ENCODE assay signal across 8 mouse cellular contexts in genomic region chr8:122229819-122230711, GRCm38 (mm10). TPM values are rescaled to one million over a fixed set of nuclear protein-coding genes. Genes with fewer than 3 reads are reported as not detected.
A peak's percentile ranks its signal among the peaks of the same experiment; 100 is the strongest.
DNase-seq lines count a peak whose midpoint lies in the region; ATAC-seq and TF ChIP-seq lines count a peak whose summit lies in the region.

No protein-coding gene starts in this region.

- H3K27me3 ChIP-seq in ES-Bruce4 (ENCODE audit: control insufficient read depth, insufficient read depth, low read length, poor library complexity, severe bottlenecking) (peaks cover 5% of the 10 kb centered on the region), myocyte (ENCODE audit: control insufficient read depth, insufficient read depth, insufficient read length) (no peaks in the 10 kb centered on the region)
- peaks cover 27% of the 10 kb centered on the region for H3K27me3 ChIP-seq in heart, embryonic 14.5 days (ENCODE audit: control insufficient read depth, insufficient read depth, low read length)
- H3K27me3 ChIP-seq in limb, embryonic 12.5 days = peaks cover 67% of the 10 kb centered on the region

- peak; percentile 48 to 75 for DNase-seq in cerebellum, adult 18-20 months
- DNase-seq in embryo, embryonic 9.5 days (ENCODE audit: extremely low spot score) = peak; percentile 38
- DNase-seq in thymus, postnatal 10 days (ENCODE audit: low spot score in 2 of 2) = no peak

- H3K4me2 ChIP-seq in heart, embryonic 14.5 days (ENCODE audit: low read length) = peak overlapping the region; percentile 89
- H3K4me2 ChIP-seq in limb, embryonic 12.5 days = peak overlapping the region; percentile 95
- peak overlapping the region; percentile 89 for H3K4me2 ChIP-seq in myocyte (ENCODE audit: low read depth)

- no peaks in the 10 kb centered on the region for H3K9me3 ChIP-seq in ES-Bruce4 (replicated peaks; ENCODE audit: control insufficient read depth, insufficient read depth, low read length, poor library complexity, severe bottlenecking)
- H3K9me3 ChIP-seq in heart, embryonic 14.5 days (ENCODE audit: control insufficient read depth, low read length) = no peaks in the 10 kb centered on the region
- H3K9me3 ChIP-seq in limb, embryonic 12.5 days = no peaks in the 10 kb centered on the region

- TF ChIP-seq POLR2A in ES-Bruce4 (IDR thresholded peaks at IDR 0.05; ENCODE audit: insufficient read depth, low read length) = no peak
- peak; percentile 51 for TF ChIP-seq POLR2A in myocyte (IDR thresholded peaks at IDR 0.05; ENCODE audit: insufficient read length, low read depth)

- H3K79me2 ChIP-seq in myocyte (ENCODE audit: control insufficient read depth, insufficient read depth) = peaks cover 39% of the 10 kb centered on the region

- TF ChIP-seq CTCF in ES-Bruce4 (IDR thresholded peaks at IDR 0.05; ENCODE audit: low read depth, low read length) = no peak

- H3K27ac ChIP-seq in ES-Bruce4 (ENCODE audit: insufficient read depth, low read length) = no peak overlapping the region
- H3K27ac ChIP-seq in heart, embryonic 14.5 days (replicated peaks in 1 of 2; ENCODE audit: control insufficient read depth in 1 of 2, insufficient read depth in 1 of 2, low read depth in 2 of 2, low read length in 2 of 2) = peak overlapping the region in 1 of 2 experiments; percentile 31; a peak in 1 of 4 replicates
- no peak overlapping the region for H3K27ac ChIP-seq in limb, embryonic 12.5 days

- peak overlapping the region; percentile 61 for H3K9ac ChIP-seq in ES-Bruce4 (ENCODE audit: low read depth, poor library complexity, severe bottlenecking)
- H3K9ac ChIP-seq in heart, embryonic 14.5 days (ENCODE audit: low read length) = peak overlapping the region; percentile 70
- peak overlapping the region; percentile 71 for H3K9ac ChIP-seq in limb, embryonic 12.5 days (replicated peaks)

- 1% methylated on average over 79 of the region's 98 CpGs for WGBS in heart, embryonic 14.5 days
- WGBS in limb, embryonic 12.5 days = under 1% methylated on average over 93 of the region's 98 CpGs

- H3K4me3 ChIP-seq in ES-Bruce4 (ENCODE audit: low read depth, low read length) = peak overlapping the region; percentile 70
- H3K4me3 ChIP-seq in heart, embryonic 14.5 days (ENCODE audit: control insufficient read depth in 1 of 2, insufficient read depth in 1 of 2, low read depth in 1 of 2, low read length in 2 of 2) = peak overlapping the region; percentile 50 to 51
- H3K4me3 ChIP-seq in limb, embryonic 12.5 days (replicated peaks) = peak overlapping the region; percentile 59
- peak overlapping the region; percentile 50 for H3K4me3 ChIP-seq in myocyte

- no peak for TF ChIP-seq EP300 in ES-Bruce4 (IDR thresholded peaks at IDR 0.05; ENCODE audit: insufficient read depth, low read depth, low read length)

- H3K36me3 ChIP-seq in ES-Bruce4 (ENCODE audit: control insufficient read depth, insufficient read depth, low read length, poor library complexity, severe bottlenecking) = no peaks in the 10 kb centered on the region
- H3K36me3 ChIP-seq in heart, embryonic 14.5 days (ENCODE audit: control insufficient read depth, insufficient read depth, low read length) = no peaks in the 10 kb centered on the region
- H3K36me3 ChIP-seq in limb, embryonic 12.5 days = no peaks in the 10 kb centered on the region
- H3K36me3 ChIP-seq in myocyte (ENCODE audit: control insufficient read depth, insufficient read depth) = no peaks in the 10 kb centered on the region

- peak overlapping the region; percentile 21 for H3ac ChIP-seq in myocyte (ENCODE audit: control insufficient read depth, insufficient read length)

- H3K4me1 ChIP-seq in ES-Bruce4 (ENCODE audit: control insufficient read depth, insufficient read depth, low read length) = peaks cover 2% of the 10 kb centered on the region
- peaks cover 19 to 29% of the 10 kb centered on the region in 2 experiments for H3K4me1 ChIP-seq in heart, embryonic 14.5 days (ENCODE audit: control insufficient read depth in 2 of 2, insufficient read depth in 2 of 2, low read length in 2 of 2)
- peaks cover 31% of the 10 kb centered on the region for H3K4me1 ChIP-seq in limb, embryonic 12.5 days (replicated peaks)

- no peak for ATAC-seq in cerebellum, adult (ENCODE audit: insufficient number of reproducible peaks, low FRiP score, low TSS enrichment)
- ATAC-seq in heart, embryonic 14.5 days (ENCODE audit: insufficient number of reproducible peaks, insufficient read depth, low FRiP score, low read depth) = no peak
- ATAC-seq in limb, embryonic 12.5 days (ENCODE audit: insufficient number of reproducible peaks, insufficient read depth, low FRiP score, low TSS enrichment, low read depth) = 0 out of 2 replicates have a peak, but pooled peaks have one; percentile 5

TF ChIP-seq in myocyte, 11 proteins besides CTCF, POLR2A, EP300 and RAD21:
- TF ChIP-seq MYOG (IDR thresholded peaks at IDR 0.05; ENCODE audit: control insufficient read depth in 1 of 3, insufficient read depth in 1 of 3, insufficient read length in 2 of 3, low read depth in 2 of 3) = peak in 1 of 3 experiments; percentile 12
- TF ChIP-seq USF1 (IDR thresholded peaks at IDR 0.05; ENCODE audit: low read depth) = no peak
- TF ChIP-seq MYOD1 (IDR thresholded peaks at IDR 0.05; ENCODE audit: control insufficient read depth in 1 of 3, insufficient read length in 2 of 3, low read depth in 2 of 3) = peak in 1 of 3 experiments; percentile 27
- TF ChIP-seq SRF (IDR thresholded peaks at IDR 0.05; ENCODE audit: control insufficient read depth, insufficient read length, low read depth) = no peak
- TF ChIP-seq REST (IDR thresholded peaks at IDR 0.05; ENCODE audit: insufficient read depth, insufficient read length) = no peak
- TF ChIP-seq POLR2AphosphoS2 (IDR thresholded peaks at IDR 0.05; ENCODE audit: insufficient read length, low read depth) = peak; percentile 11

RNA-seq across cellular contexts. Expression of gene Zfpm1, which starts 51.9 kb away (rescaled TPM):
- polyA plus RNA-seq in ES-Bruce4 (2011; ENCODE audit: insufficient read depth, insufficient read length, low read depth, missing spikeins) (15.5 and 16.8 TPM in 2 replicates), myocyte (2012; fragmentation: generic; extraction: Trizol) (22.6 TPM)
- 4.4 and 6.1 TPM in 2 replicates for polyA plus RNA-seq in heart, embryonic 14.5 days (2014; fragmentation: Nextera tagmentation; extraction: Ambion mirVana)
- 1.2 and 1.4 TPM in 2 replicates for polyA plus RNA-seq in limb, embryonic 12.5 days (2016; fragmentation: Nextera tagmentation; extraction: Ambion mirVana)

Comparison
In these comparisons a context has a peak if more than half of its experiments do, and no peak if none do; other contexts are left out.
1. DNase-seq: peak in cerebellum, adult 18-20 months (2 of 2) and embryo, embryonic 9.5 days (single experiment); none in thymus, postnatal 10 days (0 of 2).
2. Peak in every context shown above with its lines, with median percentiles within 50 percentile points of each other: H3K4me3 ChIP-seq, H3K9ac ChIP-seq and H3K4me2 ChIP-seq.